Mouse (Mus musculus) heart, adult 2 months (tissue): Measurements from ENCODE around the gene Plk4. TPM values are rescaled to one million over a fixed set of nuclear protein-coding genes. Genes with fewer than 3 reads are reported as not detected.
A peak's percentile ranks its signal among the peaks of the same experiment; 100 is the strongest.
"Not testable (repeated sequence)": the region's sequence is repeated elsewhere in the genome, so short reads cannot be mapped to it uniquely, and the experiment has no call there.

Source experiments
- DNase-seq, 2 experiments: peaks; one replicate each; pipeline ENCODE4 v3.0.0; 2021
- H3K27ac ChIP-seq: fragments of 200-600 bp; 2 replicates; pipeline ENCODE4 v1.8.1; 2022
- H3K27me3 ChIP-seq: fragments of 200-500 bp; 2 replicates; pipeline ENCODE4 v1.6.1; 2012; ENCODE audit warnings: mild to moderate bottlenecking, low read length, inconsistent platforms, mixed read lengths; ENCODE audit not compliant: control insufficient read depth, insufficient read depth
- H3K36me3 ChIP-seq: fragments of 200-500 bp; 2 replicates; pipeline ENCODE4 v1.6.1; 2012; ENCODE audit warnings: low read length, inconsistent platforms; ENCODE audit not compliant: control insufficient read depth, insufficient read depth
- H3K4me1 ChIP-seq: fragments of 200-500 bp; 2 replicates; pipeline ENCODE4 v1.6.1; 2011; ENCODE audit warnings: low read length; ENCODE audit not compliant: control insufficient read depth, insufficient read depth
- H3K4me3 ChIP-seq: fragments of 200-600 bp; 2 replicates; pipeline ENCODE4 v1.8.1; 2022
- H3K79me2 ChIP-seq: fragments of 200-500 bp; replicated peaks from 2 replicates; pipeline ENCODE4 v1.6.1; 2012; ENCODE audit warnings: mild to moderate bottlenecking, inconsistent platforms, low read length, moderate library complexity, mixed read lengths; ENCODE audit not compliant: control insufficient read depth, insufficient read depth
- H3K9ac ChIP-seq: fragments of 200-500 bp; 2 replicates; pipeline ENCODE4 v1.6.1; 2012; ENCODE audit warnings: low read depth, mild to moderate bottlenecking, control low read depth, inconsistent platforms, low read length, mixed read lengths
- CTCF ChIP-seq: fragments of 200-600 bp; IDR thresholded peaks from 2 replicates; pipeline ENCODE4 v1.8.1; 2022; ENCODE audit warnings: antibody characterized with exemption, mild to moderate bottlenecking, moderate library complexity
- WGBS: fragments of 180-500 bp; shearing (Covaris S2); methylation state at CpG from one replicate; pipeline ENCODE4 v1.1.7; 2018; 5-methylcytosine and 5-hydroxymethylcytosine counted together
- intact Hi-C: fragments of 180-260 bp; cut with DNase I; formaldehyde crosslinking; loops from one replicate; pipeline ENCODE4 v1.15.1; 2025
- polyA plus RNA-seq: library from polyadenylated mRNA; depleted of rRNA; stranded (reverse); fragments of >200 nt; gene quantifications from 2 replicates; pipeline ENCODE4 v1.2.3, GENCODE M21; 2012; rRNA removed
- total RNA-seq, 2 experiments: library from RNA; stranded (reverse); gene quantifications; 2 replicates each; pipeline ENCODE4 v1.2.3; 2021

The Plk4 gene
- total and polyA plus RNA-seq, 3 experiments, result 1.1 to 1.5 (median 1.5) TPM

GRCm38 (mm10) chr3:40847018-40847417 lies 47.2 kb downstream of the Plk4 start:
- not testable (repeated sequence) for H3K36me3 ChIP-seq, H3K79me2 ChIP-seq, H3K4me1 ChIP-seq, H3K27me3 ChIP-seq
- peak; percentile 31 for TF ChIP-seq CTCF
- intact Hi-C loops, result loop anchor here (2.0 to 5.0 kb wide), 2 partner anchors 45 to 102 kb away; partner anchors contain the start of gene Larp1b
- WGBS, result under 1% methylated on average over 18 of the region's 21 CpGs
- peak overlapping the region; percentile 82 for H3K27ac ChIP-seq
- DNase-seq, result peak; percentile 65 to 67
- H3K9ac ChIP-seq, result peak overlapping the region; percentile 74
- H3K4me3 ChIP-seq, result peak overlapping the region; percentile 55

- H3K36me3 ChIP-seq, H3K27ac ChIP-seq, DNase-seq, H3K79me2 ChIP-seq, H3K4me3 ChIP-seq, H3K27me3 ChIP-seq, H3K9ac ChIP-seq, H3K4me1 ChIP-seq: not testable (repeated sequence)
- 88% methylated on average over 2 of the region's 2 CpGs for WGBS
- intact Hi-C loops, result loop anchor here (2.0 to 5.0 kb wide), 2 partner anchors 44 to 101 kb away; partner anchors contain the start of gene Larp1b
Observed at GRCm38 (mm10) chr3:40847936-40848335, 48.1 kb downstream of the Plk4 start.

DNA sequence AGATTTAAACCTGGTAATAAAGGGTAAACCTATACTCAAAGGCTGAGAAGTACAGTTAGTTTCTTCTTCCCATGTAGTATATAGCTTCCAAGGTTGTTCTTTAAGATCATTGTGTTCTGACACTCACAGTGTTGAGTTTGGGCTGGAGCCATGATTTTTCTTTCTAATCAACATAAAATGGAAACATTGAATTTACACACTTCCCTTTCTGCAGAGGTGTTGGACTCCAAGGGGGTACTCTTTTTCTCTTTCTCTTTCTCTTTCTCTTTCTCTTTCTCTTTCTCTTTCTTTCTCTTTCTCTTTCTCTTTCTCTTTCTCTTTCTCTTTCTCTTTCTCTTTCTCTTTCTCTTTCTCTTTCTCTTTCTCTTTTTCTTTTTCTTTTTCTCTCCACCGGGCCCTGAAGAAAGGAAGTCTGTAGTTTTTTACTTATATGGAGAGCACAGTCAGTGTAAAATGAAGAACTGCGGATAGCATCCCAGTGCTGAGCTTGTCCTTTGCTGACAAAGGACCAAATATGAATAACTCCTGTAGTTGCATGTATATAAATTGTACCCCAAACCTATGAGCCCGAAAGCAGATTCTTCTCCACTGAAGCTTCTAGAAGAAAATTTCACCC lies 53.4 kb downstream of the Plk4 start:
- intact Hi-C loops, result not testable (repeated sequence)

More for the DNA sequence above, 53.4 kb downstream of the Plk4 start:
- H3K79me2 ChIP-seq, H3K4me1 ChIP-seq, DNase-seq, H3K4me3 ChIP-seq, H3K9ac ChIP-seq, H3K36me3 ChIP-seq, H3K27ac ChIP-seq, H3K27me3 ChIP-seq: not testable (repeated sequence)
- 82% methylated on average over 3 of the region's 3 CpGs for WGBS

Other genes with a start within 250 kb of the Plk4 start
- gene Slc25a31, start 91.2 kb upstream of the Plk4 start, total RNA-seq, result under 1 TPM; 0.16 to 0.29 TPM
- gene Slc25a31, start 91.2 kb upstream of the Plk4 start, polyA plus RNA-seq, result 0.18 and 0.37 TPM in 2 replicates
- 10 to 100 TPM; 52.9 to 55.4 TPM for gene Hspa4l, start 55.5 kb upstream of the Plk4 start, total RNA-seq
- gene Hspa4l, start 55.5 kb upstream of the Plk4 start, polyA plus RNA-seq, result 6.8 and 11.9 TPM in 2 replicates
- gene Mfsd8, start 46.9 kb downstream of the Plk4 start, total RNA-seq, result 10 to 100 TPM; 16.1 to 18.9 TPM
- 4.9 and 12.6 TPM in 2 replicates for gene Mfsd8, start 46.9 kb downstream of the Plk4 start, polyA plus RNA-seq
- gene Abhd18, start 47.0 kb downstream of the Plk4 start, total RNA-seq, result 10 to 100 TPM; 73.8 to 93.5 TPM
- 14.6 and 37.3 TPM in 2 replicates for gene Abhd18, start 47.0 kb downstream of the Plk4 start, polyA plus RNA-seq
- gene 1700034I23Rik, start 102.5 kb downstream of the Plk4 start, total RNA-seq, result under 1 TPM in 1 of 2 experiments, not detected in 1; 0.23 TPM
- gene 1700034I23Rik, start 102.5 kb downstream of the Plk4 start, polyA plus RNA-seq, result 0.06 TPM in 2 replicates
- 10 to 100 TPM; 62.6 to 66.9 TPM for gene Larp1b, start 149.8 kb downstream of the Plk4 start, total RNA-seq
- 16.2 and 32.9 TPM in 2 replicates for gene Larp1b, start 149.8 kb downstream of the Plk4 start, polyA plus RNA-seq